Mouse (Mus musculus) heart, postnatal 14 days (tissue): ENCODE results near the gene Sbk1. TPM values are rescaled to one million over a fixed set of nuclear protein-coding genes. Genes with fewer than 3 reads are reported as not detected.
"Not testable (repeated sequence)": the region's sequence is repeated elsewhere in the genome, so short reads cannot be mapped to it uniquely, and the experiment has no call there.

ENCODE experiments used
- DNase-seq, 2 experiments: peaks; one replicate each; pipeline ENCODE4 v3.0.0; 2021 to 2022
- intact Hi-C: fragments of 180-260 bp; cut with DNase I; formaldehyde crosslinking; loops from one replicate; pipeline ENCODE4 v1.15.1; 2025
- total RNA-seq, 2 experiments: library from RNA; stranded (reverse); gene quantifications; 2 replicates each; pipeline ENCODE4 v1.2.3; 2021

The Sbk1 gene
- total RNA-seq, 2 experiments from 2014 or later = 77.7 to 82.2 TPM

DNA sequence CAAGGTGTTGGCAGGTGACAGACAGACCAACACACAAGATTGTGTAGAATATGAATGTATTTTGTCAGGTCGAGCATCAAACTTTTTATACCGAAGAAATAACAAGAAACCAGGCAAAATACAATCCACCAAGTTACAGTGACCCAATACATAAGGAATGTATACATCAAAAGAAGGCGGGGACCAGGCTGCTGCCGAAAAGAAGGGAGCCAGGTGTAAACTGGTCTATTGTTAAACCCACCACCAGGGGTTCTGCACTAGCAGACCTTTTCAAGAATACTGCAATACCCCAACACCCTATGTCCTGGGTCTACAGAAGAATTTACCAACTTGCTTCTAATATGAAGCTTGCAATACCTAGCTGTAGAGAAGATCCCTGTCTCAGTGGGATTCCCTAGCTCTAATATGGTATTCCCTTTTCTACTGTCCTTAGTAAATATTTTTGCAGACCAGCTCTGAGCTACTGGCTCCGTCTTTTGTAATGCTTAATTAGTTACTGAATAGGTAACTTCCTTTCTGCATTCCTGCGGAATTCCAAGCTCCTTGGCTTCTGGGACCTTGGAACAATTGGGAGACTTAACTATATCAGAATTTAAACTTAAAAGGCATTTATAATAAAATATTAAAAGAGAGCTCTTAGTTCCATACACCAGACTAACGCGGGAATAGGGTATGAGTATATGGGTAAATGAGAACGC lies 53.3 kb downstream of the Sbk1 start:
- DNase-seq, intact Hi-C loops: not testable (repeated sequence)

DNA sequence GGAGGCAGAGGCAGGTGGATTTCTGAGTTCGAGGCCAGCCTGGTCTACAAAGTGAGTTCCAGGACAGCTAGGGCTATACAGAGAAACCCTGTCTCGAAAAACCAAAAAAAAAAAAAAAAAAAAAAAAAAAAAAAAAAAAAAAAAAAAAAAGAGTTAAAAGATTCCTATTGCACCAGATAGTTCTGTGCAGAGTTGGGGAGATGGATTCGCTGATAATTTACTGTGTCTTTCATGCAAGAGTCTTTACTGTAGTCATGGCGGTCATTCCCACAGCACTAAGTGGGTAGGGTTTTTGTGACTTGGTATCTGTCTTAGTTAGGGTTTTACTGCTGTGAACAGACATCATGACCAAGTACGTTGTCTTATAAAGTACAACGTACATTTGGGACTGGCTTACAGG lies 56.4 kb downstream of the Sbk1 start:
- intact Hi-C loops, DNase-seq: not testable (repeated sequence)

DNA sequence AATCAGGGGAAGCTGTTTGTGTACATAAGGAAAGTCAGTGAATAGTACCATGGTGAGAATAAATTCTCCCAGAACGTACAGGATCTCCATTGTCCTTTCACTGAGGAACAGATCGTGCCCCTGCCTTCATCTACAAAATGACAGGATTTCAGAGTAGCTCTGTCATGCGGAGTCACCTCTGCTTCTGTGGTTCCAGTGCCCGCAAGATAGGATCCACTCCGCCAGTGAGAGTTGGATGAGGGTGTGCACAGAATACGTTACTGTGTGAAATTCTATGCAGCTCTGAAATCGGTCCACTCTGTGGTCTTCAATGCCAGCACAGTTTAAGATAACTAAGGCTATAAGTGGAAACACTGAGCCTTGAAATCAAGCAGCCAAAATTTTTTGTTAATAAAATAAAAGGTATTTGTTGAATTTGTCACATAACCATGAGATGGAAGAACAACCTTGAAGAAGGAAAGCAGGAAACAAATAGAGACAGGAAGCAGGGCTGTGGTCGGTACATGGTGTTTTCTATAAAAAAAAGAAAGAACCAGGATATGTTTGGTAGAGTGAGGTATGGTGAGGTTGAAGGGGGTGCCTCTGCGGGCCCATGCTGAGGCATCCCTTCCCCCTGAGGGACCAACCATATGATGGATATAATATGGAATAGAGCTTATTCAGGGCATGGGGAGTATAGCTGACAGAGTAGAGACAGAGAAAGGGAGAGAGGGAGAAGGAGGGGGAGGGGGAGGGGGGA lies 57.7 kb downstream of the Sbk1 start:
- DNase-seq = no peak
- intact Hi-C loops = no loop called here

DNA sequence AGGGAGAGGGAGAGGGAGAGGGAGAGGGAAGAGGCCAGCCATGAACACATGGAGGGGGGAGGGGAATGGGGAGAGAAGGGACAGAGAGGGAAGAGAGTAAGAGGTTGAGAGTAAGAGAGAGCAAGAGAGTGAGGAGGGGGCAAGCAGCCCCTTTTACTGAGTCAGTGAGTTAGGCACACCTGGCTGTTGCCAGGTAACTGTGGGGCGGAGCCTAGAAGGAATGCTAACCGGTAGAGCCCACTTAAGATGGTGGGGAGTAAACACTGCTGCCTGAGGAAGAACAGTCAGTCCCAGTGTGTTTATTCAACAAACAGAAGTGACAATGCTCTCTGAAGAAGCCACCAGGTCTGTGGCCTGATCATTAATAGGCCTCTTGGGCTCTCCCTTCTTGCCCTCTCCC lies 58.3 kb downstream of the Sbk1 start:
- intact Hi-C loops = no loop called here
- no peak for DNase-seq

DNA sequence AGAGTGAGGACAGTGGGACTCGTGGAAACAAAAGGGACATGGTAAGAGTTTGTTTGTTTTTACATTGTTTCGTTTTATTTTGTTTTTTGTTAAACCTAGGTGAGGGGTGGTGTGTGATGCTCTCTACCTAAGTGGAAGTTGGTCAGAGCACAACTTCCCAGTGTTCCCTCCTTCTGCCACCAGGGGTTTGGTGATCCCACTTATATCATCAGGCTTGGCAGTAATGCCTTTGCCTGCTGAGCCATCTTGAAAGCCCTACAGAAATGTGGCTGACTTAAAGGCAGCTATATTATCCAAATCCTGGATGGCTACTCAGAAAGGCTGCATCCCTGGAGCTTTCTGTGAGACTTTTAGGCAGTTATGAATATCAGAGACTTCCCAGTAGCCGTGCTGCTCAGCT lies 60.3 kb downstream of the Sbk1 start:
- intact Hi-C loops = no loop called here
- no peak for DNase-seq

DNA sequence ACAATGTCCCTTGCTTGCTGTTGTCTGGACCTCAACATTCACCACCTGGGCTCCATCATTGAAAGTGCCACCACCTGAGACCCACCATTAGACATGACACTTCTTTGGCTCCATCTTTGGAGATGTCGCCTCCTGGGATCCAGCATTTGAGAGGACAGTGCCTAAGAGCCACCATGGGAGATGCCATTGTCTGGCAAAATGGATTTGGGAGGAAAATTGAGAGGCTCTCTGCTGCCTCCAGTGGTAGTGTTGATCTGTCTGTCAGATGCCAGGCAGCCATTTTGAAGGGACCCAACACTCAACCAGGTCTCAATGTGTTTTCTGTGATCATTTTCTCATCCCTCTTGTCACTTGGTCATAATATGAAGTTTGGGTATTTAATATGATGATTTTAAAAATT lies 63.1 kb downstream of the Sbk1 start:
- DNase-seq = no peak
- intact Hi-C loops = no loop called here

DNA sequence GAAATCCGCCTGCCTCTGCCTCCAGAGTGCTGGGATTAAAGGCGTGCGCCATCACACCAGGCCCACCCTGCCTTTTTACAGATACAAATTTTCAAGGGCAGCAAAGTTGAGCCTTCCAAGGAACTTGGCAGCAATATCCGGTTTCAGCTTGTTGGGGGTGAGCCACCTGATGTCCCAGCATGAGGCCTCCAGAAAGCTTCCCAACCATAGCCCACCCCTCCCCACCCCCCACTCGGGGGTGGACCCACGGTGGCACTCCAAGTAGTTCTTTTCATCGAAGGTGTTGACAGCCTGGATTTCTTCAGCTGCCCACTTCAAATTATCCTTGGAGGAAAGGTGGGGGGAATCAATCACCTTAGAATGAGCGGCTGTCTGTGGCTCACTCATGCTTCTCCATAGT lies 66.5 kb downstream of the Sbk1 start:
- intact Hi-C loops = no loop called here
- DNase-seq = no peak

DNA sequence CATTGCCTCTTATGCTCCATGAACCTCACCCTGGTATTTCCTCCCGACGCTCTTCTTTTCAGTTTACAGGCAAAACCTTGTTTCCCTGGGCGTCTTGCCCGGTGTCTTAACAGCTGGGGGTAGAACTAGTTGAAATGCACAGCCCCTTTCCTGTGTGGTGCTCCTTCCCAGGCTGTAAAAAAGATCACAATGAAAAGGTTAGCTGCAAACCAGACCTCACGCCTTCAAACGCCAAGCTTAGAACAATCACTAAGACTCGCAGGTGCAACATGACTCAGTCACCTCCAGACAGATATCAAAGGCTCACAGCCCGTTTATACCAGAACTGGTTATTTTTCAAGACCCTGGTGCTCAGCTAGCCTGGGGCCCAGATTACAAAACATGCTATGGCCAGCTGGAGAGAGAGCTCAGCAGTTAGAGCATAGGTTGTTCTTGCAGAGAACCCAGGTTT lies 67.1 kb downstream of the Sbk1 start:
- no peak for DNase-seq
- intact Hi-C loops = no loop called here

DNA sequence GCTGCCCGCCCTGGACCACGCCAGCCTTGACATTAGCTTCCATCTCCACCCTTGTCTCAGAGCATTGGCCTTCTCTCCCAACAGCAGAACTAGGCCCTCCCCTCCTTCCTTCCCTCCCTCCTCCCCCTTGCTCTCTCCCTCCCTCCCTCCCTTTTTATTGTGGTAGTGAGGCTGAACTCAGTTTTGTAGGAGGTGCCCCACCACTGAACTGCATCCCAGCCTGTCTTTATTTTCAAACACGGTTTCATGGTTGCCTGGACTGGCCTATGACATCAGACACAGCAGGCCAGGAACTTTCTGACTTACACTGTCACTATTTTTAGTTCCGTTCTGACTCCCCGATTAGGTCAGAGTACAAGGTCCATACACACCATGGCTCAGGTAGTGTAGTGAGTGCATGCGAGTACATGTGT lies 67.8 kb downstream of the Sbk1 start:
- no peak for DNase-seq
- intact Hi-C loops = no loop called here

DNA sequence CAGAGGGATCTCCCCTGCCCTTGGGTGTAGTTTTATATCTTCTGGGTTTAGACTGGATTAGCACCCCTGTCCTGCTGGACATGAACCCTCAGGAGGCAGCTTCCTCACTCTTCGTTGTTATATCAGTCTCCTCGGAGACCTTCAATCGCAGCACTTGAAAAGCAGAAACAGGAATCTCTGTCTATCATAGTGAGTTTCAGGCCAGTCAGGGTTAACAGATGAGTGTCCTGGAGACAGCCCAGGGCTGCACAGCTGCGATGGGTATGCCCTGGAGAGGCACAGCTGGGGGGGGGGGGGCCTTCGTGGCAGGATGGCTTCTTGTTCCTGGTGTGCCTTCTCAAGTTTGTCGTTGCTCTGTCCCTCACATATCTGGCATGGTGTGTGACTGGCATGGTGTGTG lies 68.5 kb downstream of the Sbk1 start:
- intact Hi-C loops = no loop called here
- no peak for DNase-seq

Other genes with a start within 250 kb of the Sbk1 start
- gene Gsg1l, start 190.2 kb upstream of the Sbk1 start, total RNA-seq = 10 to 100 TPM; 10.3 to 10.7 TPM
- gene Xpo6, start 72.1 kb upstream of the Sbk1 start, total RNA-seq = 10 to 100 TPM; 34.8 to 36.3 TPM
- 10 to 100 TPM in 1 of 2 experiments, 1 to 10 TPM in 1; 2.3 to 13.3 TPM for gene Lat, start 97.0 kb downstream of the Sbk1 start, total RNA-seq
- 10 to 100 TPM; 36.3 to 38.3 TPM for gene Spns1, start 104.8 kb downstream of the Sbk1 start, total RNA-seq
- 1 to 10 TPM; 5.4 to 7.1 TPM for gene Nfatc2ip, start 124.1 kb downstream of the Sbk1 start, total RNA-seq
- gene Cd19, start 142.3 kb downstream of the Sbk1 start, total RNA-seq = under 1 TPM; 0.53 to 0.56 TPM
- gene Rabep2, start 156.1 kb downstream of the Sbk1 start, total RNA-seq = 1 to 10 TPM; 7.7 TPM
- gene Atp2a1, start 190.5 kb downstream of the Sbk1 start, total RNA-seq = under 1 TPM; 0.48 to 0.49 TPM
- gene Sh2b1, start 202.8 kb downstream of the Sbk1 start, total RNA-seq = 10 to 100 TPM; 44.3 to 44.8 TPM
- gene Tufm, start 214.7 kb downstream of the Sbk1 start, total RNA-seq = 100 to 1,000 TPM; 291 to 309 TPM
- gene Atxn2l, start 230.8 kb downstream of the Sbk1 start, total RNA-seq = 10 to 100 TPM; 44.6 to 47.1 TPM